Mouse (Mus musculus): ENCODE data around the gene Gm10322. TPM values are rescaled to one million over a fixed set of nuclear protein-coding genes. Genes with fewer than 3 reads are reported as not detected.

Gm10322 gene
- polyA plus RNA-seq, 1 experiment from 2014 or later = not detected

- H3K27me3 ChIP-seq (replicated peaks) = no peaks in the 10 kb centered on the region
- no peak overlapping the region for H3K9ac ChIP-seq
- no peaks in the 10 kb centered on the region for H3K36me3 ChIP-seq
- H3K9me3 ChIP-seq = no peaks in the 10 kb centered on the region
- no peak overlapping the region for H3K4me2 ChIP-seq
- 78% methylated on average over 4 of the region's 4 CpGs for WGBS
- no peak for ATAC-seq (ENCODE audit: extremely low read depth, insufficient number of reproducible peaks, low FRiP score, low TSS enrichment)
- H3K4me1 ChIP-seq = no peaks in the 10 kb centered on the region
- no peak overlapping the region for H3K27ac ChIP-seq (replicated peaks)
- H3K4me3 ChIP-seq = no peak overlapping the region
These were observed 13.6 kb downstream of the Gm10322 start for GRCm38 (mm10) chr10:59629506-59629782.

DNA sequence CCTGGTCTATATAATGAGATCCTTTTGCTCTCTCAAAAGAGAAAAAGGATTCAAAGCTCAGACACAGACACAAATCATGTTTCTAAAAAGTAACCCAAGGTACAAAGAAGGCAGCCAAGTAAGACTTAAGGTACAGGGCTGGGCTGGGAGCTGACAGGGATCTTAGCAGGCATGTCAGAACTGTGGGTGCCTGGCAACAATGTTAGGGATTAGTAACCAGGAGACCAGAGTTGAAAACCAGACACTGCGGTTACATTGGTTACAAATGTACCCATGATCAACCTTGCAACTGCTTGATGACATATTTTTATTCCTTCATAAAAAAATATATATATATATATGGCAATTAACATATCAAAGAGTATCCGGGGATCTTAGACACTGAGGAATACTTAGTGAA lies 20.2 kb downstream of the Gm10322 start:
- Histone ChIP-seq H3K4me2 (no peak overlapping the region), H3K36me3 (no peaks in the 10 kb centered on the region), H3K27ac (replicated peaks) (no peak overlapping the region), H3K4me3 (no peak overlapping the region), H3K9ac (no peak overlapping the region), H3K9me3 (no peaks in the 10 kb centered on the region), H3K27me3 (replicated peaks) (no peaks in the 10 kb centered on the region), H3K4me1 (no peaks in the 10 kb centered on the region; the same call in 1 of the 2 replicates)
- WGBS = 79% methylated on average over 2 of the region's 2 CpGs
- no peak for ATAC-seq (ENCODE audit: extremely low read depth, insufficient number of reproducible peaks, low FRiP score, low TSS enrichment)

DNA sequence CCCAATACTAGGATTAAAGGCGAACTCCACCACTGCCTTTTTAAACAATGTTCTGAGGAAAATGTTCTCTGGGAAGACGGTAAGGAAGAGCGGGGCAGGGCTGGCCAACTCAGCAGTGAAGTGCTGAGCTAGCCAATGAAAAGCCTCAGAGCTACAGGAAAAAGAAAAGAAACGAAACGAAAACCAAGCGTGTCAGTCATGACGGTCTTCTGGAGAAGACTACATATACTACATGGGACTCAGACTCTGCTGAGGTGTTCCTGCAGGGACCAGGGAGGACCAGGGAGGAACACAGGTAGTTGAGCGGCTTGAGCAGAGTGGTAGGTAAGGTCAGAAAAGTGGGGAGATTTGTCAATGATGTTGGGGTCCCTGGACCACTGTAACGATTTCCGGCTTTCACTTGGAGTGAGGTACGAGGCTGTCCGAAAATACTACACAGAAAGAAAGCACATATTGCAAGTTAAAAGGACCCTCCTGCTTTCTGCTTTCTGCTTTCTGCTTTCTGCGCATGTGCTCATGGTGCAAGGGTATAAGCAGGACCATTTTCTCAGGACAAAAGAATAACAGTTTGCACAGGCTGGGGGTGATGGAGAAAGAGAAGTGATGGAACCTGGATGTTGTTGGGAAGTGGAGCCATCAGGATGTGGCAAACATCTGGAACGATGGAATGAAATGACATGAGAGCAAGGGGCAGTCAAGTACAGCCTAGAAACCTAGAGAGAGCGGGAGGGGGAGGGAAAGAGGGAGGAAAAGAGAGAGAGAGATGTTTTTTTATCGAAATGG lies 21.1 kb downstream of the Gm10322 start:
- Histone ChIP-seq H3K27ac (replicated peaks) (peak overlapping the region; percentile 48), H3K4me2 (no peak overlapping the region)

DNA sequence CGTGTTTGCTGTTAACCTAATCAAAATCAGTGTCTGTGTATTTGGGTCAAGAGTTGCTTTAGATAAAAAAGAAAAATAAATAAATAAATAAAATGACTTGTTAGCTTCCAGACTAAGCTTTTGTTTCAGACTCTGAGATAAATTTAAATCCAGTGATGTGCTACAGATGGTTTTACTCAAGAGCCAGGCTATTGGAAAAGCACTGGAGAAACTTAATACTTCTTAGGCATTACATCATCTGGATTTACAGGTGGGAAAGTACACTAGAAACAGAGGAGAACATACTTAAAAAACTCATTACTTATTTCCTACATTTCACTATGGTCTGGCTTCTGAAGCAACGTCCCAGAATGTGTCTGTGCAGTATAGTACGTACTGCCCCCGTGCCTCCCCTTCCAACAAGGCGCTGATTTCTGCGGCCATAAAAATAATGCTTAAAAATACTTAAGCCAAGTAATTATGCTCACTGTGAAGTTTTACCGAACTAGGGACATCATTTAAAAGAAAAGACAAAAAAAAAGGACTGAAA lies 21.8 kb downstream of the Gm10322 start:
- Histone ChIP-seq H3K27me3 (replicated peaks) (no peaks in the 10 kb centered on the region), H3K4me3 (no peak overlapping the region), H3K4me2 (no peak overlapping the region), H3K36me3 (no peaks in the 10 kb centered on the region), H3K4me1 (no peaks in the 10 kb centered on the region; the same call in 1 of the 2 replicates), H3K9ac (no peak overlapping the region), H3K9me3 (no peaks in the 10 kb centered on the region), H3K27ac (replicated peaks) (peak overlapping the region; percentile 33; the same call in 1 of the 2 replicates)
- WGBS = 67% methylated on average over 7 of the region's 7 CpGs
- ATAC-seq (ENCODE audit: extremely low read depth, insufficient number of reproducible peaks, low FRiP score, low TSS enrichment) = no peak

More for the DNA sequence above, 21.1 kb downstream of the Gm10322 start:
- H3K4me3 ChIP-seq = no peak overlapping the region
- H3K4me1 ChIP-seq = no peaks in the 10 kb centered on the region; the same call in 1 of the 2 replicates
- 68% methylated on average over 16 of the region's 16 CpGs for WGBS
- H3K9ac ChIP-seq = no peak overlapping the region
- H3K36me3 ChIP-seq = no peaks in the 10 kb centered on the region
- ATAC-seq (ENCODE audit: extremely low read depth, insufficient number of reproducible peaks, low FRiP score, low TSS enrichment) = no peak
- no peaks in the 10 kb centered on the region for H3K9me3 ChIP-seq
- H3K27me3 ChIP-seq (replicated peaks) = no peaks in the 10 kb centered on the region

DNA sequence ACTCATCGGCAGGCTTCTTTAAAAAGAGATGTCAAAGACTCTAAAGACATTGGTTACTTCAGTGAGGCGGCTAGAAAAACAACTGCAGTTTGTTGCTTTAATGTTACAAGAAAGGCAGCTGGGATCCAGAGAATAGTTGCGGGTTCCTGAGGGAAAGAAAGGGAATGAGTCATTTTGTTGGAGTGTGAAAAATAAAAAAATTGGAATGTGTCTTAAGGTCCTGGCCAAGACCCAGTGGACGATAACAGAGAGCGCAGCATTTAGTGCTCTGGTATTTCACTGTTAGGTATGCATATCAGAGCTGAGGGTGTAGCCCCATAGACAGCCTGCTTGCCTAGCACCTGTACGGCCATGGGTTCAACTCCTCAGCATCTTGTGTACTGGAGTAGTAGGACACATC lies 22.7 kb downstream of the Gm10322 start:
- peak overlapping the region; percentile 33; the same call in 1 of the 2 replicates for H3K27ac ChIP-seq (replicated peaks)
- no peak for ATAC-seq (ENCODE audit: extremely low read depth, insufficient number of reproducible peaks, low FRiP score, low TSS enrichment)
- no peak overlapping the region for H3K4me2 ChIP-seq
- 65% methylated on average over 6 of the region's 6 CpGs for WGBS
- H3K36me3 ChIP-seq = no peaks in the 10 kb centered on the region
- no peak overlapping the region for H3K9ac ChIP-seq
- H3K9me3 ChIP-seq = no peaks in the 10 kb centered on the region
- H3K27me3 ChIP-seq (replicated peaks) = no peaks in the 10 kb centered on the region
- no peaks in the 10 kb centered on the region; the same call in 1 of the 2 replicates for H3K4me1 ChIP-seq
- no peak overlapping the region for H3K4me3 ChIP-seq

DNA sequence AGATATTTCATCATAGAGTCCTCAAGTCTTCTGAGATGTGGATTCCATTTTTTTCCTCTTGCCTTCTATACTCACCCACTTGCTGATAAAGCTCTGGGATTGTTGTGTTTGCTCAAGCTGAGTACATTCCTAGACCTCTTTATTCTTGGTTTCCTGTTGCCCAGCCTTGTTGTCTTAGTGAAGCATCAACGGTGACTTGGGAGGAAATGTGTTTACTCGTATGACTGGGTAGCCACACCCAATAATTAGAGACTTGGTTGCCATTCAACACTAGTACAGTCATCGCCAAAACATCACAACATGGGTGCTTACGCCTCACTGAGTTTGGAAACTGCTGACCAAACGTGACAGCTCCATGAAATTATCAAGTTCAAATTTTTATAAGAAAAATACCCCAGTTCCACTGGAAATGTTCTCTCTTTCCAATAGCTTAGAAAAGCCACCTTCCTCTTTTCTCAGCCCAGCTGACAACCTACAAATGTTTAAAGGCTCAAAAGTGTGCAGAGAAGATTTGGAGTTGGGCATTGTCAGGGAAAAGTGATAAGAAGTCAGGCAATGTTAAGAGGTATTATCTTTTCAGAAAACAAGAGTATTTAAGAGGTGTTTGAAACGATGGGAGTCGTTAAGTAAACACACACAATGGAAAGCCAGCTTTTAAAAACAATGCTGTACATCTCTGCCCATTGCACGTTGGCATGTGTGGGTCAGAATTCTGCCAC lies 27.0 kb downstream of the Gm10322 start:
- H3K9ac ChIP-seq = no peak overlapping the region
- no peaks in the 10 kb centered on the region for H3K27me3 ChIP-seq (replicated peaks)
- ATAC-seq (ENCODE audit: extremely low read depth, insufficient number of reproducible peaks, low FRiP score, low TSS enrichment) = no peak
- H3K36me3 ChIP-seq = no peaks in the 10 kb centered on the region
- no peak overlapping the region for H3K4me2 ChIP-seq
- H3K9me3 ChIP-seq = 0 out of 2 replicates have a peak, but pooled peaks cover 5% of the 10 kb centered on the region
- peaks cover 7% of the 10 kb centered on the region; the same call in 1 of the 2 replicates for H3K4me1 ChIP-seq
- no peak overlapping the region for H3K4me3 ChIP-seq
- H3K27ac ChIP-seq (replicated peaks) = no peak overlapping the region
- WGBS = 55% methylated on average over 8 of the region's 8 CpGs

DNA sequence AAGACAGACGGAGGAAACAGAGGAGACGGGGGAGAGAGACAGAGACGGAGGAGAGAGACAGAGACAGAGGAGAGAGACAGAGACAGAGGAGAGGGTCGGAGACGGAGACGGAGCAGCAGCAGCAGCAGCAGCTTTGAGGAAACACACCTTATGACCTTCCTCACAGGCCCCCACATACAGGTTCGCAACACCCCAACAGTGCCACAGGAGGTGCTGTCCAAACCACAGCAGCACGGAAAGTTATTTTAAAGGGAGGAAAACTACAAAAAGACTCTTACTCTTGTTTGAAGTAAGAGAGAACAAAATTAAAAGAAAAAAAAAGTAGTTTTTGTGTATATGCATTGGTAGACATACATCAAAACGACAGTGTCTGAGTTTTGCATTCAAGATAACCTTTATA lies 27.8 kb downstream of the Gm10322 start:
- Histone ChIP-seq H3K4me1 (peaks cover 7% of the 10 kb centered on the region; the same call in 1 of the 2 replicates), H3K9me3 (0 out of 2 replicates have a peak, but pooled peaks cover 8% of the 10 kb centered on the region), H3K4me2 (no peak overlapping the region), H3K36me3 (no peaks in the 10 kb centered on the region), H3K27me3 (replicated peaks) (no peaks in the 10 kb centered on the region), H3K27ac (replicated peaks) (no peak overlapping the region), H3K9ac (no peak overlapping the region), H3K4me3 (no peak overlapping the region)
- 65% methylated on average over 9 of the region's 9 CpGs for WGBS
- ATAC-seq (ENCODE audit: extremely low read depth, insufficient number of reproducible peaks, low FRiP score, low TSS enrichment) = no peak

- H3K9ac ChIP-seq = no peak overlapping the region
- ATAC-seq (ENCODE audit: extremely low read depth, insufficient number of reproducible peaks, low FRiP score, low TSS enrichment) = no peak
- no peaks in the 10 kb centered on the region for H3K36me3 ChIP-seq
- no peak overlapping the region for H3K27ac ChIP-seq (replicated peaks)
- 67% methylated on average over 2 of the region's 2 CpGs for WGBS
- no peaks in the 10 kb centered on the region for H3K27me3 ChIP-seq (replicated peaks)
- H3K4me1 ChIP-seq = peaks cover 7% of the 10 kb centered on the region; the same call in 1 of the 2 replicates
- H3K4me3 ChIP-seq = no peak overlapping the region
- H3K9me3 ChIP-seq = 0 out of 2 replicates have a peak, but pooled peaks cover 8% of the 10 kb centered on the region
- H3K4me2 ChIP-seq = no peak overlapping the region
These were observed 28.8 kb downstream of the Gm10322 start for GRCm38 (mm10) chr10:59644710-59645109.

- H3K27me3 ChIP-seq (replicated peaks) = no peaks in the 10 kb centered on the region
- WGBS = 47% methylated on average over 4 of the region's 4 CpGs
- H3K4me2 ChIP-seq = no peak overlapping the region
- no peak overlapping the region for H3K4me3 ChIP-seq
- H3K36me3 ChIP-seq = no peaks in the 10 kb centered on the region
- 0 out of 2 replicates have a peak, but pooled peaks cover 8% of the 10 kb centered on the region for H3K9me3 ChIP-seq
- no peak overlapping the region for H3K9ac ChIP-seq
- H3K4me1 ChIP-seq = peaks cover 7% of the 10 kb centered on the region; the same call in 1 of the 2 replicates
- no peak overlapping the region for H3K27ac ChIP-seq (replicated peaks)
- ATAC-seq (ENCODE audit: extremely low read depth, insufficient number of reproducible peaks, low FRiP score, low TSS enrichment) = no peak
These were observed 29.3 kb downstream of the Gm10322 start for GRCm38 (mm10) chr10:59645153-59645552.

DNA sequence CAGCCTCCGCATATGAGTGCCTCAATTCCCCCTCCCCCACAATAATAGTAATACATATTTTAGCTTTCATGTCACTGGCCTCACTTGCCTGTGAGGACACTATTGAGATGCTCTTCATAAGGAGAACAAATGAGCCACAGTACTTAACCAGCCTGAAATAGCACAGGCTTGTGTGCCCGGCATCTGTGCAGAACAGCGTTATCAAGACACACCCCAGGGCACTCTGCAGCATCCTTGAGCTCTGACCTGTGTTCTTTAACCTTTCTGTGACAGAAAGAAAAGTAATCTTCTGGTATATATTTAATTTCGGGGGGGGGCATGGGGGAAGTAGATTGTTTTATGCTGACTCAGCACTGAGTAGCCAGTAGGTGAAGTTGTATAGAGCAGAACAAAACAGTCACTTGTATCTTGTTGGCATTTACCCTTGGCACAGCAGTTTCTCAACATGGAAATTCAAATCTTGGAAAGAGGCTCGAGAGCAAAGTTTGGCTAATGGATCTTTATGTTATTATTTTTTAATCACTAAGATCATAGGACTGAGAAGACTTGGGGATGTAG lies 31.0 kb downstream of the Gm10322 start:
- H3K9me3 ChIP-seq = 0 out of 2 replicates have a peak, but pooled peaks cover 8% of the 10 kb centered on the region
- no peak overlapping the region for H3K27ac ChIP-seq (replicated peaks)
- H3K4me1 ChIP-seq = peaks cover 7% of the 10 kb centered on the region; the same call in 1 of the 2 replicates
- H3K4me2 ChIP-seq = no peak overlapping the region
- 56% methylated on average over 5 of the region's 5 CpGs for WGBS
- H3K4me3 ChIP-seq = no peak overlapping the region
- H3K9ac ChIP-seq = no peak overlapping the region
- ATAC-seq (ENCODE audit: extremely low read depth, insufficient number of reproducible peaks, low FRiP score, low TSS enrichment) = no peak
- H3K27me3 ChIP-seq (replicated peaks) = no peaks in the 10 kb centered on the region
- no peaks in the 10 kb centered on the region for H3K36me3 ChIP-seq

DNA sequence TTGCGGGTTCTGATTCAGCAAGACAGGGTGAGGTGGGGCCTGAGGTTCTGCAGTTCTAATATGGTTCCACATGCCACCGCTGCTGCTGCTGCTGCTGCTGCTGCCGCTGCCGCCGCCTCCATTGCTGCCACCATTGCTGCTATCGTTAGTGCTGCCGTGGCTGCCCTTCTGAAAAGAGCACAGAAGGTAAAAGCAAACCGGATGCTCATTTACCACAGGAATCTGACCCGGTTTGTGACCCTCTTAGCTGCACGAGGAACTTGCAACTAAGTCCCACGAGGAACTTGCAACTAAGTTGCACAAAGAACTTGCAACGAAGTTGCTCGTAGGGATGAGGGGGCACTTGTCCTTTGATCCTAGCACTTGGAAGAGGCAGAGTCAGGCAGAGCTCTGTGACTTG lies 40.9 kb downstream of the Gm10322 start:
- Histone ChIP-seq H3K4me1 (no peaks in the 10 kb centered on the region), H3K27me3 (replicated peaks) (no peaks in the 10 kb centered on the region), H3K9me3 (peaks cover 6% of the 10 kb centered on the region), H3K9ac (no peak overlapping the region), H3K4me2 (no peak overlapping the region), H3K27ac (replicated peaks) (no peak overlapping the region), H3K36me3 (no peaks in the 10 kb centered on the region), H3K4me3 (no peak overlapping the region)
- WGBS = 78% methylated on average over 13 of the region's 13 CpGs
- no peak for ATAC-seq (ENCODE audit: extremely low read depth, insufficient number of reproducible peaks, low FRiP score, low TSS enrichment)

Measured in heart, embryonic 13.5 days (tissue).